Mouse (Mus musculus): ENCODE results near the gene Spata17.

DNA sequence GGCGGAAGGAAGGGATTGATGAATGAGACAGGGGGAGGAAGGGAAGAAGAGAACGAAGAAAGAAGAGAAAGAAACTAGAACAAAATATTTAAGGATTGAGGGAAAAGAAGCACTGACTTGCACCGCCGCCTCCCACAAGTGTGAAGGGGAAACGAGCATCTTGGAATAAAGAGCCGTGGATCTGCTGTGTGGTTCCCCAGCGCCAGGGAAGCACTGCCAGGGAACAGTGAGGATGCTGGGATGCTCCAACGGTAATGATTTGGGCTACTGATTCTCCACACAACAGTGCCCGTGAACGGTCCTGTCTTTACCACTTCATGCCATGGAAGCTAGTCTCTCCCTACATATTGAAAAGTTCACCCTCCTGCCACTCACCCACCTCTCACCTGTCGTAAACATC, 89.5 kb downstream of the Spata17 start:
- TF ChIP-seq GATA1 (IDR thresholded peaks at IDR 0.05; ENCODE audit: low read length): no peak
- no peak for TF ChIP-seq TAL1 (IDR thresholded peaks at IDR 0.05; ENCODE audit: low read length)
